Mouse (Mus musculus) macrophage (primary cell): ENCODE measurements at regions not wholly inside any gene's neighbourhood (a gene's known extent, or its start where the extent isn't known, plus 50 kb on each side); places are given as distances from the start of the nearest gene placed in this dataset.

ENCODE experiments used
- H3K27ac ChIP-seq: fragments of 350-480 bp; formaldehyde crosslinking; 2 replicates; pipeline ENCODE4 v1.9.0; 2021
- H3K36me3 ChIP-seq: fragments of 350-480 bp; formaldehyde crosslinking; 2 replicates; pipeline ENCODE4 v1.9.0; 2021; ENCODE audit errors: inconsistent target
- H3K4me3 ChIP-seq: fragments of 350-480 bp; formaldehyde crosslinking; 2 replicates; pipeline ENCODE4 v1.9.0; 2021; ENCODE audit errors: inconsistent target
- H3K79me2 ChIP-seq: fragments of 350-480 bp; formaldehyde crosslinking; 2 replicates; pipeline ENCODE4 v1.9.0; 2021; ENCODE audit errors: inconsistent target
- WGBS: methylation state at CpG from one replicate; pipeline ENCODE4 v1.1.7; 2026; ENCODE audit warnings: inconsistent platforms; ENCODE audit not compliant: missing documents; 5-methylcytosine and 5-hydroxymethylcytosine counted together

- Histone ChIP-seq H3K79me2 (no peaks in the 10 kb centered on the region), H3K27ac (no peak overlapping the region), H3K36me3 (no peaks in the 10 kb centered on the region), H3K4me3 (no peak overlapping the region)
- WGBS = 79% methylated on average over 3 of the region's 3 CpGs
Measured at GRCm38 (mm10) chr5:85767157-85767556, 298.2 kb downstream of the Cenpc1 start.

- Histone ChIP-seq H3K4me3 (no peak overlapping the region), H3K27ac (no peak overlapping the region), H3K36me3 (no peaks in the 10 kb centered on the region), H3K79me2 (no peaks in the 10 kb centered on the region)
- 98% methylated on average over 8 of the region's 8 CpGs for WGBS
Measured at GRCm38 (mm10) chr5:85756716-85757115, 308.7 kb downstream of the Cenpc1 start.

GRCm38 (mm10) chr5:85754227-85754626, 311.2 kb downstream of the Cenpc1 start:
- Histone ChIP-seq H3K36me3 (no peaks in the 10 kb centered on the region), H3K27ac (no peak overlapping the region)
- WGBS = 98% methylated on average over 12 of the region's 12 CpGs

GRCm38 (mm10) chr5:85753109-85753508, 312.3 kb downstream of the Cenpc1 start:
- 89% methylated on average over 3 of the region's 3 CpGs for WGBS
- H3K4me3 ChIP-seq = no peak overlapping the region
- no peaks in the 10 kb centered on the region for H3K36me3 ChIP-seq
- no peak overlapping the region for H3K27ac ChIP-seq
- H3K79me2 ChIP-seq = no peaks in the 10 kb centered on the region

More at GRCm38 (mm10) chr5:85754227-85754626, 311.2 kb downstream of the Cenpc1 start:
- no peaks in the 10 kb centered on the region for H3K79me2 ChIP-seq
- no peak overlapping the region for H3K4me3 ChIP-seq

- no peak overlapping the region for H3K4me3 ChIP-seq
- no peaks in the 10 kb centered on the region for H3K79me2 ChIP-seq
- WGBS = 93% methylated on average over 2 of the region's 2 CpGs
- H3K36me3 ChIP-seq = no peaks in the 10 kb centered on the region
- H3K27ac ChIP-seq = no peak overlapping the region
Measured at GRCm38 (mm10) chr5:85751649-85752048, 313.7 kb downstream of the Cenpc1 start.

GRCm38 (mm10) chr5:85750893-85751292, 314.5 kb downstream of the Cenpc1 start:
- Histone ChIP-seq H3K4me3 (no peak overlapping the region), H3K27ac (no peak overlapping the region), H3K79me2 (no peaks in the 10 kb centered on the region), H3K36me3 (no peaks in the 10 kb centered on the region)
- WGBS = 60% methylated on average over 1 of the region's 1 CpGs

- Histone ChIP-seq H3K4me3 (no peak overlapping the region), H3K27ac (no peak overlapping the region), H3K36me3 (no peaks in the 10 kb centered on the region), H3K79me2 (no peaks in the 10 kb centered on the region)
- WGBS = 87% methylated on average over 3 of the region's 3 CpGs
Measured at GRCm38 (mm10) chr5:85729613-85730012, 335.8 kb downstream of the Cenpc1 start.

- no peaks in the 10 kb centered on the region for H3K79me2 ChIP-seq
- no peak overlapping the region for H3K27ac ChIP-seq
- WGBS = 91% methylated on average over 9 of the region's 9 CpGs
- no peak overlapping the region for H3K4me3 ChIP-seq
- no peaks in the 10 kb centered on the region for H3K36me3 ChIP-seq
Measured at GRCm38 (mm10) chr5:85707345-85707744, 358.0 kb downstream of the Cenpc1 start.

- 56% methylated on average over 1 of the region's 1 CpGs for WGBS
- no peaks in the 10 kb centered on the region for H3K36me3 ChIP-seq
- H3K4me3 ChIP-seq = no peak overlapping the region
- H3K79me2 ChIP-seq = no peaks in the 10 kb centered on the region
- no peak overlapping the region for H3K27ac ChIP-seq
Measured at GRCm38 (mm10) chr5:85706598-85706997, 358.8 kb downstream of the Cenpc1 start.

GRCm38 (mm10) chr5:85706084-85706483, 359.3 kb downstream of the Cenpc1 start:
- WGBS = 65% methylated on average over 3 of the region's 3 CpGs

GRCm38 (mm10) chr5:85677872-85678271, 387.5 kb downstream of the Cenpc1 start:
- Histone ChIP-seq H3K27ac (no peak overlapping the region), H3K4me3 (no peak overlapping the region), H3K36me3 (no peaks in the 10 kb centered on the region), H3K79me2 (no peaks in the 10 kb centered on the region)
- WGBS = 78% methylated on average over 4 of the region's 4 CpGs

More at GRCm38 (mm10) chr5:85706084-85706483, 359.3 kb downstream of the Cenpc1 start:
- Histone ChIP-seq H3K27ac (no peak overlapping the region), H3K36me3 (no peaks in the 10 kb centered on the region), H3K79me2 (no peaks in the 10 kb centered on the region), H3K4me3 (no peak overlapping the region)

GRCm38 (mm10) chr5:85671121-85671520, 394.3 kb downstream of the Cenpc1 start:
- no peak overlapping the region for H3K4me3 ChIP-seq
- WGBS = 71% methylated on average over 1 of the region's 1 CpGs
- H3K36me3 ChIP-seq = no peaks in the 10 kb centered on the region
- no peak overlapping the region for H3K27ac ChIP-seq
- H3K79me2 ChIP-seq = no peaks in the 10 kb centered on the region

- H3K4me3 ChIP-seq = no peak overlapping the region
- WGBS = 86% methylated on average over 5 of the region's 5 CpGs
- H3K79me2 ChIP-seq = no peaks in the 10 kb centered on the region
- no peak overlapping the region for H3K27ac ChIP-seq
- no peaks in the 10 kb centered on the region for H3K36me3 ChIP-seq
Measured at GRCm38 (mm10) chr5:85661487-85661886, 403.9 kb downstream of the Cenpc1 start.

GRCm38 (mm10) chr5:85621078-85621477, 444.3 kb downstream of the Cenpc1 start:
- 74% methylated on average over 2 of the region's 2 CpGs for WGBS
- Histone ChIP-seq H3K27ac (no peak overlapping the region), H3K36me3 (no peaks in the 10 kb centered on the region), H3K79me2 (no peaks in the 10 kb centered on the region), H3K4me3 (no peak overlapping the region)

GRCm38 (mm10) chr5:85614783-85615182, 450.6 kb downstream of the Cenpc1 start:
- no peak overlapping the region for H3K27ac ChIP-seq
- WGBS = 79% methylated on average over 3 of the region's 3 CpGs

GRCm38 (mm10) chr5:85612606-85613005, 452.8 kb downstream of the Cenpc1 start:
- H3K27ac ChIP-seq = no peak overlapping the region
- H3K79me2 ChIP-seq = no peaks in the 10 kb centered on the region
- no peaks in the 10 kb centered on the region for H3K36me3 ChIP-seq
- 83% methylated on average over 4 of the region's 4 CpGs for WGBS
- H3K4me3 ChIP-seq = no peak overlapping the region

More at GRCm38 (mm10) chr5:85614783-85615182, 450.6 kb downstream of the Cenpc1 start:
- no peak overlapping the region for H3K4me3 ChIP-seq
- H3K36me3 ChIP-seq = no peaks in the 10 kb centered on the region
- no peaks in the 10 kb centered on the region for H3K79me2 ChIP-seq
